ENCODE assay signal across 8 mouse cellular contexts in genomic region chr9:95559936-95560735, GRCm38 (mm10). TPM values are rescaled to one million over a fixed set of nuclear protein-coding genes. Genes with fewer than 3 reads are reported as not detected.
DNase-seq lines count a peak whose midpoint lies in the region; ATAC-seq lines count a peak whose summit lies in the region.

No protein-coding gene starts in this region.

- H3K4me3 ChIP-seq in intestine, embryonic 16.5 days (ENCODE audit: low read length), result peak overlapping the region; percentile 64
- peak overlapping the region; percentile 76 for H3K4me3 ChIP-seq in midbrain, embryonic 16.5 days (ENCODE audit: low read depth, low read length)

- H3K36me3 ChIP-seq in intestine, embryonic 16.5 days (ENCODE audit: control insufficient read depth, insufficient read depth, low read length), result no peaks in the 10 kb centered on the region
- no peaks in the 10 kb centered on the region for H3K36me3 ChIP-seq in midbrain, embryonic 16.5 days (ENCODE audit: control insufficient read depth, insufficient read depth, low read length)

- H3K9ac ChIP-seq in intestine, embryonic 16.5 days (ENCODE audit: low read depth, low read length), result peak overlapping the region; percentile 65
- peak overlapping the region; percentile 84 for H3K9ac ChIP-seq in midbrain, embryonic 16.5 days (ENCODE audit: low read depth, low read length)

- peaks cover 41% of the 10 kb centered on the region for H3K27me3 ChIP-seq in intestine, embryonic 16.5 days (replicated peaks; ENCODE audit: control insufficient read depth, insufficient read depth, low read length)
- peaks cover 4% of the 10 kb centered on the region; the same call in 1 of the 2 replicates for H3K27me3 ChIP-seq in midbrain, embryonic 16.5 days (ENCODE audit: control insufficient read depth, insufficient read depth, low read depth, low read length)

- no peak overlapping the region for H3K27ac ChIP-seq in intestine, embryonic 16.5 days (ENCODE audit: low read length)
- H3K27ac ChIP-seq in midbrain, embryonic 16.5 days (ENCODE audit: low read length), result peak overlapping the region; percentile 83

- DNase-seq in heart, adult 18-20 months, result peak; percentile 37 to 47
- no peak for DNase-seq in heart, adult 8-10 months (ENCODE audit: low spot score)
- peak; percentile 78 to 79 for DNase-seq in cerebellum, postnatal 14 days
- peak; percentile 34 to 53 for DNase-seq in frontal cortex, postnatal 10 days (ENCODE audit: low spot score in 2 of 2)
- DNase-seq in left cerebral cortex, postnatal 14 days (ENCODE audit: low spot score in 2 of 2), result peak; percentile 49 to 71
- peak; percentile 11 for DNase-seq in thymus, postnatal 4 days

- ATAC-seq in intestine, embryonic 16.5 days, result peak; percentile 73
- peak; percentile 87 for ATAC-seq in midbrain, embryonic 16.5 days

- 14% methylated on average over 75 of the region's 78 CpGs for WGBS in intestine, embryonic 16.5 days
- 14% methylated on average over 59 of the region's 78 CpGs for WGBS in midbrain, embryonic 16.5 days

- intact Hi-C loops in left cerebral cortex, postnatal 14 days (cut with DNase I), result no loop called here

- H3K4me2 ChIP-seq in intestine, embryonic 16.5 days (ENCODE audit: low read depth, low read length), result peak overlapping the region; percentile 98
- H3K4me2 ChIP-seq in midbrain, embryonic 16.5 days (ENCODE audit: low read length), result peak overlapping the region; percentile 93

- H3K4me1 ChIP-seq in intestine, embryonic 16.5 days (ENCODE audit: control insufficient read depth, insufficient read depth, low read length), result peaks cover 8% of the 10 kb centered on the region
- peaks cover 38% of the 10 kb centered on the region for H3K4me1 ChIP-seq in midbrain, embryonic 16.5 days (ENCODE audit: control insufficient read depth, insufficient read depth, low read length)

- no peaks in the 10 kb centered on the region for H3K9me3 ChIP-seq in intestine, embryonic 16.5 days (ENCODE audit: control insufficient read depth, low read length)
- H3K9me3 ChIP-seq in midbrain, embryonic 16.5 days (replicated peaks; ENCODE audit: control insufficient read depth, low read length, poor library complexity, severe bottlenecking), result no peaks in the 10 kb centered on the region

RNA-seq across cellular contexts. Expression of gene Paqr9, which starts 0.7 kb away (rescaled TPM):
- 10 to 100 TPM; 38.1 to 40.5 TPM for total RNA-seq in heart, adult 18-20 months (2021)
- total RNA-seq in heart, adult 8-10 months (2022), result 10 to 100 TPM; 37.0 to 50.2 (median 46.8) TPM
- 0.67 and 0.87 TPM in 2 replicates for polyA plus RNA-seq in intestine, embryonic 16.5 days (2015; fragmentation: Nextera tagmentation; extraction: Ambion mirVana)
- total RNA-seq in left cerebral cortex, postnatal 14 days (2021), result 10 to 100 TPM; 37.2 to 39.2 TPM
- polyA plus RNA-seq in midbrain, embryonic 16.5 days (2015; fragmentation: Nextera tagmentation; extraction: Ambion mirVana), result 5.5 and 5.7 TPM in 2 replicates

RNA-seq across cellular contexts. Expression of gene U2surp, which starts 48.3 kb away (rescaled TPM):
- total RNA-seq in heart, adult 18-20 months (2021), result 10 to 100 TPM; 27.3 to 34.6 TPM
- 10 to 100 TPM; 28.9 to 36.9 (median 35.8) TPM for total RNA-seq in heart, adult 8-10 months (2022)
- 103 and 109 TPM in 2 replicates for polyA plus RNA-seq in intestine, embryonic 16.5 days (2015; fragmentation: Nextera tagmentation; extraction: Ambion mirVana)
- total RNA-seq in left cerebral cortex, postnatal 14 days (2021), result 10 to 100 TPM; 57.6 to 60.7 TPM
- 117 and 131 TPM in 2 replicates for polyA plus RNA-seq in midbrain, embryonic 16.5 days (2015; fragmentation: Nextera tagmentation; extraction: Ambion mirVana)
